Mouse (Mus musculus) spleen, postnatal 4 days (tissue): ENCODE data around the gene Golgb1.

Experiments used
- DNase-seq, 2 experiments: peaks; one replicate each; pipeline ENCODE4 v3.0.0; 2022; ENCODE audit warnings: low spot score in 2 of 2

Gene Golgb1

DNA sequence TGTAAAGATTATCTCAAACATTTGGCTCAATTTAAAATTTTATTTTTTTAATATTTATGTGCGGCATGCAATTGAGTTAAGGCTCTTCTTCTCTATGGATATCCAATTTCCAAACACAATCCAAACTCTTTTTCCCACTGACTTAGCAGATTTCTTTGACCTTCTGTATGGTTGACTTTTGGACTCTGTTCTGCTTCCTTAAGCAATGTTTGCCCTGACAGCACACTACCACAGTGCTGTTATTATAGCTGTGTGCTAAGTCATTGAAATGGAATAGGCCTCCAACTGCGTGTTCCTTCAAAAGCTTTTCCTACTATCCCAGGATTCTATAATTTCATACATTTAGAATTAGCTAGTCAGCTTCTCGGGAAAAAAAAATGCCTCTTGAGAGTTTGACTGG lies 68.7 kb downstream of the Golgb1 start:
- DNase-seq: no peak

DNA sequence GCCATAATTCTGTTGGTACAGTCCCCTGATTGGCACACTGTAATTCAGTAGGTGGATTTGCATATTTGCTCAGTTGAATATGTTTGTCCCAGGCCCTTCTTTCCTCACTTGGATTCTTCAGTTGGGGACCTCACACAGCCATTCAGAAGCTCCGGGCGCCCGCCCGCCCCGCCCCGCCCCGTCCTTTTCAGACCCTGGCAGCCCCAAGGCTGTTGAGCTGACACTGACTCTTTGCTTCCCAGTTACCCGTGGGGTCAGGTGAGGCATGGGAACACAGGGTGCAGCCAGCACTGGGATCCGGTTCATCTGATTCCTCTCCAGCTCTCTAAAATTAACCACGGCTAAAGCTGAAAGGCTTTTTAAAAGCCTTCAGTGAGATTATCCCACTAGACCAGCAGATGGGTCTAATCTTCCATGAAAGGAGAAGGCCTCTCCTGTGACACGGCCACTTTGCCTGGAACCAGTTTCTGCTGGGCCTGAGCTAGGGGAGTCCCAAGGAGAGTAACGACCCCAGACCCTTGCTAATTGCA lies 70.0 kb downstream of the Golgb1 start:
- peak in 1 of 2 experiments; percentile 48 for DNase-seq

DNA sequence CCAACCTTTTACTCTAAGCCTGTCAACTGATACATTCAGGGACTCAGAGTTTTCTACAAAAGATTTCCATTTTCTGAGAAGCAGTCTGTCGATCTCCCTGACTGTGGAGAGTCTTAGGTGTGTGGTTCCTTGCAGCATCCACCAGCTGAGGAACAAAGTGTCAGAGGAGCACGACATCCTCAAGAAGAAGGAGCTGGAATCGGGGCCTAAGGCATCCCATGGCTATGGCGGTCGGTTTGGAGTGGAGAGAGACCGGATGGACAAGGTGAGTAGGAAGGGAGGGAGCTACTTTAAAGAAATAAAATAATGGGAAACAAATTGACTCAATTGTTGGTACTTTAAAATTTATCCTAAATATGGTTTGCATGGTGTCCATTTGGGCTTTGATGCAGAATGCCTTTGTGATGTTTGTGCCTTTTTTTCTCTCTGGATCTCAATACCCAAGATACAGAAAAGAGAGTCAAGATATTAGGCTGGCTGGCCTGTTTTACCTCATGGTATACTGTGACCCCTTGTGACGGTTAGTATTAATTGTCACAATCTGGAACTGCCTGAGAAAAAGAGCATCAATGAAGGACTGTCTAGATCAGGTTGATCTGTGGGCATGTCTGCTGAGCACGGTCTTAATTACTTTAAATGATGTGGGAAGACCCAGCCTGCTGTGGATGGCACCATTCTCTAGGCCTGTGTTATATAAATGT lies 71.7 kb downstream of the Golgb1 start:
- DNase-seq: peak in 1 of 2 experiments; percentile 52

DNA sequence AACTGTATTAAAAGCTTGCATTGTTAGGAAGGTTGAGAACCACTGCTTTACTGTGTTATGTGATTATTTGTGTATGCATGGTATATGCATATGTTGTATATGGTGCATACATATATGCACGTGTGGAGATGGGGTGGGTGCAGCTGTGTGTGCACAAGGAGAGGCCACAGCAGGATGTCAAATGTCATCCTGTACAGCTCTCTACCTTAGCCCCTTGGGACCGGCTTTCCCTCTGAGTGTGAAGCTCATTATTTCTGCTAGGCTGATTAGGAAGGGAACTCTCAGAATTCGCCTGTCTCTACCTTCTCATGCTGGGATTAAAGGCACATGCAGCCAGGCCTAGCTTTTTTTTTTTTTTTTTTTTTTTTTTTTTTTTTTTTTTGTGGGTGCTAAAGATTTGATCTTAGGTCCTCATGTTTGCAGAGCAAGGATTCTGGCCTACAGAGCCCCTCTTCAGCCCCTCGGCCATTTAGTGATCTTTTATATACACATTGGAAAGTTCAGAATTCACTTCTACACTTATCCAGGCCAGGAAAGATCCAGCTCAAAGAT lies 72.8 kb downstream of the Golgb1 start:
- no peak for DNase-seq

DNA sequence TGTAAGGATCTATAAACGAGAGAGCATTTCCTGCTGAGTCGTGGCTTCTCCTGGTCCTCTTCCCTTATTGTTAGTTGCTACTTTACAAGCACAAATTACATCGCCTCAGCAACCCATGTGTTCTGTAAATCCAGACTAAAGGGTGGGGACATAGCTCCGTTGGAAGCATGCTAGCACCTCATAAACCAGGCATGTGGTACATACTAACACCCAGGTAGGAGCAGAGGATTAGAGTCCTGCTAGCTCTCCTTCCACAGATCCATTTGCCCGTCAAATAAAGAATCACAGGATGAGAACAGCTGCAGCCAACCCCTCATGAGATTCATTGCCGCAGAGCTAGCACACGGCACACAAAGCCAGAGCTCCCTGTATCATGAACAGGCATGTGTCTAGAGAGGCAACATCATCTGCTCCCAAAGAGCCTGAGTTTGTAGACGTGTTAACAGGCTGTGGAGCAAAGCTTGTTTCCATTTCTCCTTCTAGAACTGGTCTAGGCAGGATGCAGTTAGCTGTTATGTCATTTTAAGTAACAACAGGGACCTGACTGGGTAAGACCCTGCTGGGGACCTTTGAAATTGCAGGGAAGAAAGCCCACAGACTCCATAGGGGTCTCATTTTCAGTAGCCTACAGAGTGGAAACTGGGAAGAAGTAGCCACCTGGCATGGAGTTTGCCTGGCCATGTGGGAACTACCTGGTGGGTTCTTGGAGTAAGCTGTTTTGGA lies 74.8 kb downstream of the Golgb1 start:
- no peak for DNase-seq

DNA sequence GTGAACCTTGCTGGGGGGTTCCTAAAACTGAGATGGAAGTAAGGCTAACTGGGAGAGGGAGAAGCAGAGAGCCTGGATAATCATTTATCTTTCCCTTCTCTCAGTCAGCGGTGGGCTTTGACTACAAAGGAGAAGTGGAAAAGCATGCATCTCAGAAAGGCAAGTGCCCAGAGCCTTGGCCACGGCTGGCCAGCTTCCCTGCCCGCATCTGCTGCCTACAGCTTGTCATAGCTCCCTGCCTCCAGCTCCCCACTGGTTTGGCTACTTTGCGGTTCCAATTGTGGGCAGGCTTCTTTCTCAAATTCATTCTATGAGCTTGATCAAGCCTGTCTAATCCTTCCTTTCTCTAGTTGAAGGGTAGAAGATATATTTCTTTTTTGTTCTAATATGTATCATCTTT lies 76.1 kb downstream of the Golgb1 start:
- DNase-seq: peak in 1 of 2 experiments; percentile 54

DNA sequence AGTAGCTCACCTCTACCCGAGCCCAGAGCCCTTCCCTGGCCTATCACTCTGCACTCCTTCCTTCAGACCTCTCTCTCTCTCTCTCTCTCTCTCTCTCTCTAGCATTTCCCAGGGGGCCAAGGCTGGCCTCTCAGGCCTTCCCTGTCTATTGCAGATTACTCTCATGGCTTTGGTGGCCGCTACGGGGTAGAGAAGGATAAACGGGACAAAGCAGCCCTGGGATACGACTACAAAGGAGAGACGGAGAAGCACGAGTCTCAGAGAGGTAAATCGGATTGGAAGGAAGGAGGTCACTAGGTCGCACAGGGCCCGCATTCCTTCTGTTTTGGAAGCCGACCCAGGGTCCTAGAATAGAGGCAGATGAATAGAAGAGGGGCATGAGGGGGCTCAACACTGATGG lies 80.2 kb downstream of the Golgb1 start:
- DNase-seq: no peak

DNA sequence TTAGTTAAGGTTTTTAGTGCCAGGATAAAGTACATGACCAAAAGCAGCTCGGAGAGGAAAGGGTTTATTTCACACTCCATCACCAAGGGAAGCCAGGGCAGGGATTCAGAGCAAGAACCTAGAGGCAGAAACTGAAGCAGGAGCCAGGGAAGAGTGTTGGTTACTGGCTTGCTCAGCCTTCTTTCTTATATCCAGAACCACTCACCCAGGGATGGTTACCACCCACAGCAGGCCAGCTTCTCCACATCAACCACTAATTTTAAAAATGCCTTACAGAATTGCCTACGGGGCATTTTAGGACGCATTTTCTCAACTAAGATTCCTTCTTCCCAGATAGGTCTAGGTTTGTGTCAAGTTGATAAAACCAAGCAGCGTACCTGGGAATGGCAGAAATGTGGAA lies 88.5 kb downstream of the Golgb1 start:
- no peak for DNase-seq

DNA sequence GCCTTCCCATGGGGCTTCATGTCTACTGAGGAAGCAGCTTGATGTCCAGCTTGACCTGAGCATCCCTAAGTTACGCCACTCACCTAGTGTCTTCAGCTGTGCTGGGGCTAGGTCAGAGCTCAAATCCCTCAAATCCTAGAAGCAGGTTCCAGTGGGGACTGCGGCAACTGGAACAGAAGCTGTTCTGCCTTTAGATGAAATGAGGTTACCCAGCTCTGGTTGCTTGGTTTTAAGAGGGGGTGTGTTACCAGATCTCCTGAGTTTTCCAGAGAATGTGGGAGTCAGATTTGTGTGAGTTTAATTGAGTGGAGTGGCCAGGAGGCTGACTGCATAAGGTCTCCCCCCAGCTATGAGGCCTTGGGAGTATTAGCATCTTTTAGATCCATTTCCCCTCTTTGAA lies 104.2 kb downstream of the Golgb1 start:
- no peak for DNase-seq
